Mouse (Mus musculus): ENCODE results near the gene Cnr2. TPM values are rescaled to one million over a fixed set of nuclear protein-coding genes. Genes with fewer than 3 reads are reported as not detected.

Cnr2 gene
- 0.22 TPM for polyA plus RNA-seq (2014; fragmentation: Illumina TruSeq; extraction: RNeasy Lipid Tissue Mini Kit (QIAGEN cat#74804); ENCODE audit: low read depth, low replicate concordance)

GRCm38 (mm10) chr4:135895071-135895571 is at the start of gene Cnr2:
Gene Cnr2 (plus strand): TSS chr4:135895394.

GRCm38 (mm10) chr4:135855536-135856222 is 39.5 kb upstream of the Cnr2 start, which contains the start of gene Srsf10:
Gene Srsf10 (plus strand): TSS chr4:135855747.

GRCm38 (mm10) chr4:135873526-135874202 is 21.5 kb upstream of the Cnr2 start, which contains the start of gene Pnrc2:
Gene Pnrc2 (minus strand): TSS chr4:135873850.

GRCm38 (mm10) chr4:135920304-135921241 is 25.4 kb downstream of the Cnr2 start, which contains the start of gene Fuca1:
Gene Fuca1 (plus strand): TSS chr4:135920735.

GRCm38 (mm10) chr4:135946278-135946658 is 51.1 kb downstream of the Cnr2 start, which contains the start of gene Hmgcl:
Gene Hmgcl (plus strand): TSS chr4:135946448.

GRCm38 (mm10) chr4:135963457-135964193 is 68.4 kb downstream of the Cnr2 start, which contains the start of gene Gale:
Gene Gale (plus strand): TSS chr4:135963727.

Other genes with a start within 250 kb of the Cnr2 start
- gene Ifnlr1, start 209.1 kb upstream of the Cnr2 start, polyA plus RNA-seq (2014; fragmentation: Illumina TruSeq; extraction: RNeasy Lipid Tissue Mini Kit (QIAGEN cat#74804); ENCODE audit: low read depth, low replicate concordance), result 0.21 TPM
- not detected for gene Il22ra1, start 167.2 kb upstream of the Cnr2 start, polyA plus RNA-seq (2014; fragmentation: Illumina TruSeq; extraction: RNeasy Lipid Tissue Mini Kit (QIAGEN cat#74804); ENCODE audit: low read depth, low replicate concordance)
- 0.45 TPM for gene Myom3, start 135.7 kb upstream of the Cnr2 start, polyA plus RNA-seq (2014; fragmentation: Illumina TruSeq; extraction: RNeasy Lipid Tissue Mini Kit (QIAGEN cat#74804); ENCODE audit: low read depth, low replicate concordance)
- 290 TPM for gene Srsf10, start 39.6 kb upstream of the Cnr2 start, polyA plus RNA-seq (2014; fragmentation: Illumina TruSeq; extraction: RNeasy Lipid Tissue Mini Kit (QIAGEN cat#74804); ENCODE audit: low read depth, low replicate concordance)
- 69.3 TPM for gene Pnrc2, start 21.5 kb upstream of the Cnr2 start, polyA plus RNA-seq (2014; fragmentation: Illumina TruSeq; extraction: RNeasy Lipid Tissue Mini Kit (QIAGEN cat#74804); ENCODE audit: low read depth, low replicate concordance)
- 30.9 TPM for gene Fuca1, start 25.3 kb downstream of the Cnr2 start, polyA plus RNA-seq (2014; fragmentation: Illumina TruSeq; extraction: RNeasy Lipid Tissue Mini Kit (QIAGEN cat#74804); ENCODE audit: low read depth, low replicate concordance)
- 1.6 TPM for gene Hmgcl, start 51.1 kb downstream of the Cnr2 start, polyA plus RNA-seq (2014; fragmentation: Illumina TruSeq; extraction: RNeasy Lipid Tissue Mini Kit (QIAGEN cat#74804); ENCODE audit: low read depth, low replicate concordance)
- not detected for gene Gale, start 68.3 kb downstream of the Cnr2 start, polyA plus RNA-seq (2014; fragmentation: Illumina TruSeq; extraction: RNeasy Lipid Tissue Mini Kit (QIAGEN cat#74804); ENCODE audit: low read depth, low replicate concordance)
- gene Lypla2, start 77.2 kb downstream of the Cnr2 start, polyA plus RNA-seq (2014; fragmentation: Illumina TruSeq; extraction: RNeasy Lipid Tissue Mini Kit (QIAGEN cat#74804); ENCODE audit: low read depth, low replicate concordance), result 0.25 TPM
- 63.0 TPM for gene Pithd1, start 91.9 kb downstream of the Cnr2 start, polyA plus RNA-seq (2014; fragmentation: Illumina TruSeq; extraction: RNeasy Lipid Tissue Mini Kit (QIAGEN cat#74804); ENCODE audit: low read depth, low replicate concordance)
- gene Eloa, start 126.4 kb downstream of the Cnr2 start, polyA plus RNA-seq (2014; fragmentation: Illumina TruSeq; extraction: RNeasy Lipid Tissue Mini Kit (QIAGEN cat#74804); ENCODE audit: low read depth, low replicate concordance), result 23.1 TPM
- gene Rpl11, start 158.0 kb downstream of the Cnr2 start, polyA plus RNA-seq (2014; fragmentation: Illumina TruSeq; extraction: RNeasy Lipid Tissue Mini Kit (QIAGEN cat#74804); ENCODE audit: low read depth, low replicate concordance), result 175 TPM
- not detected for gene Id3, start 248.1 kb downstream of the Cnr2 start, polyA plus RNA-seq (2014; fragmentation: Illumina TruSeq; extraction: RNeasy Lipid Tissue Mini Kit (QIAGEN cat#74804); ENCODE audit: low read depth, low replicate concordance)

Data from testis, adult 10 weeks (tissue).